Mouse (Mus musculus): ENCODE measurements around the gene Maats1. TPM values are rescaled to one million over a fixed set of nuclear protein-coding genes. Genes with fewer than 3 reads are reported as not detected.

Gene Maats1
- polyA plus RNA-seq, 1 experiment from 2014 or later, result 0.71 TPM

- Histone ChIP-seq H3K4me3 (ENCODE audit: low read depth, low read length) (no peak overlapping the region), H3K27ac (ENCODE audit: low read depth, low read length) (no peak overlapping the region), H3K9me3 (replicated peaks; ENCODE audit: control insufficient read depth, low read length) (no peaks in the 10 kb centered on the region), H3K27me3 (replicated peaks; ENCODE audit: control insufficient read depth, insufficient read depth, low read length) (no peaks in the 10 kb centered on the region), H3K4me2 (ENCODE audit: low read length) (no peak overlapping the region), H3K36me3 (ENCODE audit: control insufficient read depth, insufficient read depth, low read length) (no peaks in the 10 kb centered on the region), H3K9ac (ENCODE audit: low read length) (no peak overlapping the region), H3K4me1 (ENCODE audit: control insufficient read depth, insufficient read depth, low read length) (0 out of 2 replicates have a peak, but pooled peaks cover 3% of the 10 kb centered on the region)
- ATAC-seq, result no peak
- 81% methylated on average over 10 of the region's 10 CpGs for WGBS
- DNase-seq (ENCODE audit: low spot score), result no peak
Measured at GRCm38 (mm10) chr16:38365390-38365789, 23.4 kb upstream of the Maats1 start.

GRCm38 (mm10) chr16:38363657-38364056, 21.7 kb upstream of the Maats1 start:
- Histone ChIP-seq H3K27me3 (replicated peaks; ENCODE audit: control insufficient read depth, insufficient read depth, low read length) (no peaks in the 10 kb centered on the region), H3K9me3 (replicated peaks; ENCODE audit: control insufficient read depth, low read length) (no peaks in the 10 kb centered on the region), H3K4me3 (ENCODE audit: low read depth, low read length) (no peak overlapping the region), H3K4me1 (ENCODE audit: control insufficient read depth, insufficient read depth, low read length) (0 out of 2 replicates have a peak, but pooled peaks cover 3% of the 10 kb centered on the region), H3K4me2 (ENCODE audit: low read length) (no peak overlapping the region), H3K27ac (ENCODE audit: low read depth, low read length) (no peak overlapping the region), H3K9ac (ENCODE audit: low read length) (no peak overlapping the region), H3K36me3 (ENCODE audit: control insufficient read depth, insufficient read depth, low read length) (no peaks in the 10 kb centered on the region)
- no peak for ATAC-seq
- DNase-seq (ENCODE audit: low spot score), result no peak
- WGBS, result 94% methylated on average over 7 of the region's 7 CpGs

GRCm38 (mm10) chr16:38363256-38363595, 21.3 kb upstream of the Maats1 start:
- H3K27ac ChIP-seq (ENCODE audit: low read depth, low read length), result no peak overlapping the region
- H3K4me3 ChIP-seq (ENCODE audit: low read depth, low read length), result no peak overlapping the region
- H3K36me3 ChIP-seq (ENCODE audit: control insufficient read depth, insufficient read depth, low read length), result no peaks in the 10 kb centered on the region
- no peak overlapping the region for H3K9ac ChIP-seq (ENCODE audit: low read length)
- 88% methylated on average over 3 of the region's 3 CpGs for WGBS
- H3K4me2 ChIP-seq (ENCODE audit: low read length), result no peak overlapping the region
- H3K4me1 ChIP-seq (ENCODE audit: control insufficient read depth, insufficient read depth, low read length), result no peaks in the 10 kb centered on the region
- ATAC-seq (no peak), DNase-seq (ENCODE audit: low spot score) (no peak)
- H3K9me3 ChIP-seq (replicated peaks; ENCODE audit: control insufficient read depth, low read length), result no peaks in the 10 kb centered on the region
- H3K27me3 ChIP-seq (replicated peaks; ENCODE audit: control insufficient read depth, insufficient read depth, low read length), result no peaks in the 10 kb centered on the region

GRCm38 (mm10) chr16:38362493-38363255, 20.7 kb upstream of the Maats1 start:
- Histone ChIP-seq H3K9me3 (replicated peaks; ENCODE audit: control insufficient read depth, low read length) (no peaks in the 10 kb centered on the region), H3K4me1 (ENCODE audit: control insufficient read depth, insufficient read depth, low read length) (no peaks in the 10 kb centered on the region), H3K27ac (ENCODE audit: low read depth, low read length) (no peak overlapping the region), H3K36me3 (ENCODE audit: control insufficient read depth, insufficient read depth, low read length) (no peaks in the 10 kb centered on the region), H3K27me3 (replicated peaks; ENCODE audit: control insufficient read depth, insufficient read depth, low read length) (no peaks in the 10 kb centered on the region), H3K9ac (ENCODE audit: low read length) (no peak overlapping the region), H3K4me2 (ENCODE audit: low read length) (no peak overlapping the region), H3K4me3 (ENCODE audit: low read depth, low read length) (no peak overlapping the region)
- WGBS, result 86% methylated on average over 20 of the region's 20 CpGs
- ATAC-seq (no peak), DNase-seq (ENCODE audit: low spot score) (no peak)

GRCm38 (mm10) chr16:38361933-38362332, 20.0 kb upstream of the Maats1 start, which contains the start of gene Popdc2:
TSS of gene Popdc2 (plus strand) at chr16:38362209.
- Histone ChIP-seq H3K27ac (ENCODE audit: low read depth, low read length) (no peak within 1 kb of the TSS), H3K4me2 (ENCODE audit: low read length) (no peak within 1 kb of the TSS), H3K27me3 (replicated peaks; ENCODE audit: control insufficient read depth, insufficient read depth, low read length) (no peaks in the 10 kb centered on the region), H3K4me3 (ENCODE audit: low read depth, low read length) (no peak within 1 kb of the TSS), H3K9me3 (replicated peaks; ENCODE audit: control insufficient read depth, low read length) (no peaks in the 10 kb centered on the region), H3K9ac (ENCODE audit: low read length) (no peak within 1 kb of the TSS), H3K4me1 (ENCODE audit: control insufficient read depth, insufficient read depth, low read length) (no peaks in the 10 kb centered on the region), H3K36me3 (ENCODE audit: control insufficient read depth, insufficient read depth, low read length) (no peaks in the 10 kb centered on the region)
- 75% methylated on average over 10 of the region's 10 CpGs for WGBS
- no peak for DNase-seq (ENCODE audit: low spot score)
- ATAC-seq, result no peak

- H3K27ac ChIP-seq (ENCODE audit: low read depth, low read length), result no peak overlapping the region
- no peaks in the 10 kb centered on the region for H3K27me3 ChIP-seq (replicated peaks; ENCODE audit: control insufficient read depth, insufficient read depth, low read length)
- no peak overlapping the region for H3K9ac ChIP-seq (ENCODE audit: low read length)
- ATAC-seq (no peak), DNase-seq (ENCODE audit: low spot score) (no peak)
- H3K4me2 ChIP-seq (ENCODE audit: low read length), result no peak overlapping the region
- H3K36me3 ChIP-seq (ENCODE audit: control insufficient read depth, insufficient read depth, low read length), result no peaks in the 10 kb centered on the region
- no peak overlapping the region for H3K4me3 ChIP-seq (ENCODE audit: low read depth, low read length)
- WGBS, result 21% methylated on average over 2 of the region's 2 CpGs
- no peaks in the 10 kb centered on the region for H3K4me1 ChIP-seq (ENCODE audit: control insufficient read depth, insufficient read depth, low read length)
- H3K9me3 ChIP-seq (replicated peaks; ENCODE audit: control insufficient read depth, low read length), result no peaks in the 10 kb centered on the region
Measured at GRCm38 (mm10) chr16:38360317-38360716, 18.4 kb upstream of the Maats1 start.

GRCm38 (mm10) chr16:38359857-38360256, 17.9 kb upstream of the Maats1 start:
- no peaks in the 10 kb centered on the region for H3K4me1 ChIP-seq (ENCODE audit: control insufficient read depth, insufficient read depth, low read length)
- H3K36me3 ChIP-seq (ENCODE audit: control insufficient read depth, insufficient read depth, low read length), result no peaks in the 10 kb centered on the region
- WGBS, result 81% methylated on average over 3 of the region's 3 CpGs
- no peak overlapping the region for H3K4me3 ChIP-seq (ENCODE audit: low read depth, low read length)
- no peak overlapping the region for H3K27ac ChIP-seq (ENCODE audit: low read depth, low read length)
- no peaks in the 10 kb centered on the region for H3K27me3 ChIP-seq (replicated peaks; ENCODE audit: control insufficient read depth, insufficient read depth, low read length)
- H3K4me2 ChIP-seq (ENCODE audit: low read length), result no peak overlapping the region
- ATAC-seq (no peak), DNase-seq (ENCODE audit: low spot score) (no peak)
- H3K9me3 ChIP-seq (replicated peaks; ENCODE audit: control insufficient read depth, low read length), result no peaks in the 10 kb centered on the region
- no peak overlapping the region for H3K9ac ChIP-seq (ENCODE audit: low read length)

- H3K36me3 ChIP-seq (ENCODE audit: control insufficient read depth, insufficient read depth, low read length), result no peaks in the 10 kb centered on the region
- no peaks in the 10 kb centered on the region for H3K9me3 ChIP-seq (replicated peaks; ENCODE audit: control insufficient read depth, low read length)
- no peak overlapping the region for H3K27ac ChIP-seq (ENCODE audit: low read depth, low read length)
- no peak overlapping the region for H3K4me3 ChIP-seq (ENCODE audit: low read depth, low read length)
- H3K9ac ChIP-seq (ENCODE audit: low read length), result no peak overlapping the region
- WGBS, result 93% methylated on average over 2 of the region's 2 CpGs
- no peak for DNase-seq (ENCODE audit: low spot score)
- no peak for ATAC-seq
- H3K4me2 ChIP-seq (ENCODE audit: low read length), result no peak overlapping the region
- no peaks in the 10 kb centered on the region for H3K4me1 ChIP-seq (ENCODE audit: control insufficient read depth, insufficient read depth, low read length)
- H3K27me3 ChIP-seq (replicated peaks; ENCODE audit: control insufficient read depth, insufficient read depth, low read length), result no peaks in the 10 kb centered on the region
Measured at GRCm38 (mm10) chr16:38359241-38359640, 17.3 kb upstream of the Maats1 start.

GRCm38 (mm10) chr16:38358256-38358812, 16.4 kb upstream of the Maats1 start:
- Histone ChIP-seq H3K4me1 (ENCODE audit: control insufficient read depth, insufficient read depth, low read length) (no peaks in the 10 kb centered on the region), H3K9me3 (replicated peaks; ENCODE audit: control insufficient read depth, low read length) (no peaks in the 10 kb centered on the region), H3K4me3 (ENCODE audit: low read depth, low read length) (no peak overlapping the region), H3K27ac (ENCODE audit: low read depth, low read length) (no peak overlapping the region), H3K27me3 (replicated peaks; ENCODE audit: control insufficient read depth, insufficient read depth, low read length) (no peaks in the 10 kb centered on the region), H3K9ac (ENCODE audit: low read length) (no peak overlapping the region), H3K4me2 (ENCODE audit: low read length) (no peak overlapping the region), H3K36me3 (ENCODE audit: control insufficient read depth, insufficient read depth, low read length) (0 out of 2 replicates have a peak, but pooled peaks cover 3% of the 10 kb centered on the region)
- DNase-seq (ENCODE audit: low spot score), result no peak
- no peak for ATAC-seq
- 87% methylated on average over 6 of the region's 6 CpGs for WGBS
